Mouse (Mus musculus): ENCODE results near the gene Siae. TPM values are rescaled to one million over a fixed set of nuclear protein-coding genes. Genes with fewer than 3 reads are reported as not detected.

Siae gene
- polyA plus RNA-seq, 1 experiment from 2014 or later = 7.8 TPM

GRCm38 (mm10) chr9:37621290-37621689 lies 65.8 kb downstream of the Siae start:
- no peaks in the 10 kb centered on the region for H3K4me1 ChIP-seq
- H3K9me3 ChIP-seq = no peaks in the 10 kb centered on the region
- no peaks in the 10 kb centered on the region for H3K36me3 ChIP-seq
- peaks cover 25% of the 10 kb centered on the region for H3K27me3 ChIP-seq
- no peak overlapping the region for H3K4me3 ChIP-seq
- H3K4me2 ChIP-seq (replicated peaks) = no peak overlapping the region
- no peak overlapping the region for H3K9ac ChIP-seq
- no peak overlapping the region for H3K27ac ChIP-seq
- 84% methylated on average over 6 of the region's 6 CpGs for WGBS
- no peak for ATAC-seq (ENCODE audit: low FRiP score, low read depth)

- no peak overlapping the region for H3K4me3 ChIP-seq
- peaks cover 17% of the 10 kb centered on the region for H3K27me3 ChIP-seq
- no peaks in the 10 kb centered on the region for H3K36me3 ChIP-seq
- no peak overlapping the region for H3K9ac ChIP-seq
- H3K27ac ChIP-seq = no peak overlapping the region
- 81% methylated on average over 3 of the region's 3 CpGs for WGBS
- H3K4me1 ChIP-seq = no peaks in the 10 kb centered on the region
- no peak overlapping the region for H3K4me2 ChIP-seq (replicated peaks)
- no peak for ATAC-seq (ENCODE audit: low FRiP score, low read depth)
- H3K9me3 ChIP-seq = no peaks in the 10 kb centered on the region
Measured at GRCm38 (mm10) chr9:37623981-37624380, 68.5 kb downstream of the Siae start.

DNA sequence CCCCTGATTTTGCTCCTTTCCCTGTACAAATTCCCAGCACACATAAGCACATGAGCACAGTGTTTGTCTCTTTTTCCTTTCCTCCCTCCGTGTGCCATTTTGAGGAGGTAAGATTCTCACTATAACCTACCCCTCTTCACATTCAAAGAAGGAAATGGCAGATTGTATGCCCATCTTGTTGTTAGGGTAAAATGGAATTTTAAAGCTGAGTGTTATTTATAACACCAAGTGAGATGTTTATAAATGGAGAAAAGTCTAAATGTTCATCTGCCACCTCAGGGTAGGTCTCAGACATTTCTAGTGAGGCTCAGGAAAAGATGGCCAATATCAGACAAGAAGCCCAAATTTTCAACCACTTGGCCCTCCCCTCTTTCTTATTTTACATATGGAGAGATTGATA lies 69.0 kb downstream of the Siae start:
- Histone ChIP-seq H3K36me3 (no peaks in the 10 kb centered on the region), H3K27ac (no peak overlapping the region), H3K27me3 (peaks cover 17% of the 10 kb centered on the region), H3K9me3 (no peaks in the 10 kb centered on the region), H3K4me1 (no peaks in the 10 kb centered on the region), H3K4me2 (replicated peaks) (no peak overlapping the region), H3K9ac (no peak overlapping the region), H3K4me3 (no peak overlapping the region)
- ATAC-seq (ENCODE audit: low FRiP score, low read depth) = no peak
- WGBS = 92% methylated on average over 1 of the region's 1 CpGs

DNA sequence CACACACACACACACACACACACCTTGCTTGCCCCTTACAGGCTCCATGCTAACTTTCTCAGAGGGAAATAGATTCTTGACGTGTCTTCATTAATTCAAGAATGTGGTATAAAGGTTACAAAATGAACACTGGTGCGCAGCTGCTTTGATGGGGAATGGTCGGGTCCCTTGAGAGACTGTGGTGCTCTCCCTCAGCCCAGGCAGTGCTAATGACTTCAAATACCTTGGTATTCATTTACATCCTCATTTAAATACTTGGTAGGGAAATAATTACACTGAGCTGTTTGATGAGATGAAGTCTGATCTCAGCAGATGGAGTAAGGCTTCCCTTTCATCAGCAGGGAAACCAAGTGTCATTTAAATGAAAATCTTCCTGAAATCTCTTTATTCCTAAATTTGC lies 69.6 kb downstream of the Siae start:
- Histone ChIP-seq H3K4me2 (replicated peaks) (no peak overlapping the region), H3K36me3 (no peaks in the 10 kb centered on the region), H3K27ac (no peak overlapping the region), H3K9me3 (no peaks in the 10 kb centered on the region), H3K9ac (no peak overlapping the region), H3K4me1 (no peaks in the 10 kb centered on the region), H3K27me3 (peaks cover 17% of the 10 kb centered on the region), H3K4me3 (no peak overlapping the region)
- no peak for ATAC-seq (ENCODE audit: low FRiP score, low read depth)
- 49% methylated on average over 3 of the region's 3 CpGs for WGBS

GRCm38 (mm10) chr9:37625641-37626040 lies 70.1 kb downstream of the Siae start:
- Histone ChIP-seq H3K9me3 (no peaks in the 10 kb centered on the region), H3K27me3 (peaks cover 17% of the 10 kb centered on the region), H3K27ac (no peak overlapping the region), H3K4me3 (no peak overlapping the region), H3K9ac (no peak overlapping the region), H3K36me3 (no peaks in the 10 kb centered on the region), H3K4me1 (no peaks in the 10 kb centered on the region), H3K4me2 (replicated peaks) (no peak overlapping the region)
- 24% methylated on average over 7 of the region's 7 CpGs for WGBS
- peak; percentile 19; the same call in 1 of the 2 replicates for ATAC-seq (ENCODE audit: low FRiP score, low read depth)

DNA sequence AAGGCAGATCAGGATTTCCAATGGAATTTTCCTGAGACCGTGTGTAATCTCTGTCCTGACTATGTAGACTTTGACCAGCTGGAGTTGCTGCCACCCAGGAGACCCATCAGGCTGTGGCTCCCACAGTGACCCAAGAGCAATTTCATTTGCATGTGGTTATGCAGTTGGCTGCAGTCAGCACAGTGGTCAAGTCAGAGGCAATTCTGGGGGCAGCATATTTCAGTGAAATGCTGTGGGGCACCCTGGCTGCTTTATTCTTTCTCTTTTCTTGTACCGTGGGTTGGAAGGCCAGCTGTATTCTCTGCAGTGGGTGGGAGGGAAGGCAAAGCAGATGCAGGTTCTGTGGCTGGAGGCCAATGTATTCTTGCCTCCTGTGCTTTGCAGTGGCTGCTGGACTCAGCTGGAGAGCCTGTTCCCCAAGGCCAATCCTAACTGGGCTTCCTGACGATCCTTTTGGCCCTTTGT lies 70.6 kb downstream of the Siae start:
- H3K9me3 ChIP-seq = no peaks in the 10 kb centered on the region
- 21% methylated on average over 3 of the region's 3 CpGs for WGBS

DNA sequence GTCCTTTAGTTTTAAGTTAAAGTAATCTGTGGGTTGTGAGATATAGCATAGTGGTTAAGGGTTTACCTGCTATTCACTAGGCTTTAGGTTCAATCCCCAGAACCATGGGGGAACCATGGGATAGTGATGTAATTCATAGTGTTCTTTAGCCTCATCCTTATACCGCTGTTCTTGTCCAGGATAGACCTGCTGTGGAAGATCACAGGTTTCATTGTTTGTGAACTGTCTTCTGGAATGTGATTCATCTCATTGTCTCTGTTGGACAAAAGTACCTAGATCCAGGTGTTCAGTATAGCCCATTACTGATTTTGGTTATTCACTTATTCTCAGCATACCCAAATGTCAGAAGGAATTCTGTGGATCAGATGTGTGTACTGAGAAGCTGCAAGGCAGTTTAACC lies 71.8 kb downstream of the Siae start:
- Histone ChIP-seq H3K27me3 (peaks cover 10% of the 10 kb centered on the region), H3K9me3 (no peaks in the 10 kb centered on the region), H3K4me3 (no peak overlapping the region), H3K4me1 (no peaks in the 10 kb centered on the region), H3K4me2 (replicated peaks) (no peak overlapping the region), H3K36me3 (no peaks in the 10 kb centered on the region), H3K9ac (no peak overlapping the region), H3K27ac (no peak overlapping the region)
- no peak for ATAC-seq (ENCODE audit: low FRiP score, low read depth)
- 100% methylated on average over 1 of the region's 1 CpGs for WGBS

More for the DNA sequence above, 70.6 kb downstream of the Siae start:
- H3K27me3 ChIP-seq = peaks cover 16% of the 10 kb centered on the region
- H3K4me2 ChIP-seq (replicated peaks) = no peak overlapping the region
- ATAC-seq (ENCODE audit: low FRiP score, low read depth) = no peak
- no peaks in the 10 kb centered on the region for H3K4me1 ChIP-seq
- no peak overlapping the region for H3K27ac ChIP-seq
- no peak overlapping the region for H3K4me3 ChIP-seq
- no peaks in the 10 kb centered on the region for H3K36me3 ChIP-seq
- H3K9ac ChIP-seq = no peak overlapping the region

DNA sequence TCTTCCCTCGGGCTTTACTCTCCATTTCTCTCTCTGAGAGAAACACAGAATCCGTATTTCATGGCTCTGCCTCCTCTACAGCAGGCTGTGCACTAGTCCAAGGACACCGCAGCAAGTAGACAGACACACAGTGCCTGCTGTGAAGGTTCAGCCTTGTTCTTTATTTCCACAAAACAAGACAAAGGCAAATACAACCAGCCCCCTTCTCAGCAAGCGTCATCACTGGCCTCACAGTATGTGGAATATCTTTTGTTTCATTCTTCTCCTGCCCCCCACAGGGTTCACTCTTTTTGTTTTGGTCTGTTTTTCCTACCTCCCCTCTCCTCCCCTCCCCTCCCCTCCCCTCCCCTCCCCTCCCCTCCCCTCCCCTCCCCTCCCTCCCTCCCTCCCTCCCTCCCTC lies 73.1 kb downstream of the Siae start:
- no peak overlapping the region for H3K4me2 ChIP-seq (replicated peaks)
- H3K4me1 ChIP-seq = no peaks in the 10 kb centered on the region
- H3K4me3 ChIP-seq = no peak overlapping the region
- H3K36me3 ChIP-seq = no peaks in the 10 kb centered on the region
- no peak overlapping the region for H3K9ac ChIP-seq
- no peak for ATAC-seq (ENCODE audit: low FRiP score, low read depth)
- peaks cover 10% of the 10 kb centered on the region for H3K27me3 ChIP-seq
- no peaks in the 10 kb centered on the region for H3K9me3 ChIP-seq
- H3K27ac ChIP-seq = no peak overlapping the region
- 72% methylated on average over 4 of the region's 4 CpGs for WGBS

- Histone ChIP-seq H3K4me1 (no peaks in the 10 kb centered on the region), H3K27me3 (peaks cover 10% of the 10 kb centered on the region), H3K4me2 (replicated peaks) (no peak overlapping the region), H3K36me3 (no peaks in the 10 kb centered on the region), H3K9ac (no peak overlapping the region), H3K9me3 (no peaks in the 10 kb centered on the region), H3K27ac (no peak overlapping the region), H3K4me3 (no peak overlapping the region)
- 80% methylated on average over 2 of the region's 2 CpGs for whole genome bisulfite sequencing
- no peak for ATAC-seq (ENCODE audit: low FRiP score, low read depth)
Measured at GRCm38 (mm10) chr9:37629941-37630340, 74.4 kb downstream of the Siae start.

DNA sequence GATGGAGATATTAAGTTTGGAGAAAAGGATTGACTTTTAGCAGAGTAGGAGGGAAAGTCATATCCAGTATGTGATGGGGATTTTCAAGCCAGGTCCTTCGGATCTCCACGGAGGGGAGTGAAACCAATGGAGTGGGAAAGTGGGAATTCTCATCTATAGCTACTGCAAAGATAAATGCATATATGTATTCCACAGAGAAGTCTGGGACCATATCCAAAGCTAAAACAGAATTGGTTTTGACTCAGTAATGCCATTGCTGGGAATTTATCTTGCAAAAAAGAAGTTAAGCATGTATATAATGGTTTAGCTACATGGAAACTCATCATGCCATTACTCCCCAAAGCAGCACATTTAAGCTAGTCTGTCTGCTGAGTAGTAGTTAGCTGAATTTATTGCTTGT lies 76.8 kb downstream of the Siae start:
- 75% methylated on average over 2 of the region's 2 CpGs for WGBS
- no peaks in the 10 kb centered on the region for H3K4me1 ChIP-seq

DNA sequence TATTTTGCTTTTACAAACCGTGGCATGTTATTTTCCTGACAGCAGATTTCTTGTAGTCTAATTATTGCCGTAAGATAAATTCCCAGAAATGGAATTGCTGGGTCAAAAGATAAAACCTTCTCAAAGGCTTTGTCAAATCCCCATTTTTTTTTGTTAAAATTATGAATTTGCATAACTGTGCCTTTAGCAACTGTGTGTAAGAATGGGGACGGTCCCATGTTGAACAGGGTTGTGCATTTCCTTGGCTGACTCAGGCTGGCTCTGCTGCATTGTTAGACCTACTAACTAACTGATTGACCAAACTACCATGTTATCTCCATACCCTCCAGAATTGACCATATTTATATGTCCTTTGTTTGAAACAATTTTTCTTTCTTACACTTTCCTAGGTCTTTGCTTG lies 78.8 kb downstream of the Siae start:
- no peaks in the 10 kb centered on the region for H3K36me3 ChIP-seq
- WGBS = 84% methylated on average over 3 of the region's 3 CpGs
- no peak for ATAC-seq (ENCODE audit: low FRiP score, low read depth)
- H3K9ac ChIP-seq = no peak overlapping the region
- no peaks in the 10 kb centered on the region for H3K9me3 ChIP-seq
- H3K27me3 ChIP-seq = no peaks in the 10 kb centered on the region
- H3K4me2 ChIP-seq (replicated peaks) = no peak overlapping the region
- H3K4me1 ChIP-seq = no peaks in the 10 kb centered on the region
- H3K4me3 ChIP-seq = no peak overlapping the region
- H3K27ac ChIP-seq = no peak overlapping the region

More for the DNA sequence above, 76.8 kb downstream of the Siae start:
- Histone ChIP-seq H3K27ac (no peak overlapping the region), H3K27me3 (0 out of 2 replicates have a peak, but pooled peaks cover 3% of the 10 kb centered on the region), H3K4me3 (no peak overlapping the region), H3K36me3 (no peaks in the 10 kb centered on the region), H3K9me3 (no peaks in the 10 kb centered on the region), H3K9ac (no peak overlapping the region), H3K4me2 (replicated peaks) (no peak overlapping the region)
- no peak for ATAC-seq (ENCODE audit: low FRiP score, low read depth)

- ATAC-seq (ENCODE audit: low FRiP score, low read depth) = no peak
- Histone ChIP-seq H3K4me1 (no peaks in the 10 kb centered on the region), H3K27me3 (no peaks in the 10 kb centered on the region), H3K9ac (no peak overlapping the region), H3K36me3 (no peaks in the 10 kb centered on the region), H3K4me2 (replicated peaks) (no peak overlapping the region), H3K27ac (no peak overlapping the region), H3K9me3 (no peaks in the 10 kb centered on the region), H3K4me3 (no peak overlapping the region)
- WGBS = 19% methylated on average over 7 of the region's 7 CpGs
Measured at GRCm38 (mm10) chr9:37636335-37636734, 80.8 kb downstream of the Siae start.

DNA sequence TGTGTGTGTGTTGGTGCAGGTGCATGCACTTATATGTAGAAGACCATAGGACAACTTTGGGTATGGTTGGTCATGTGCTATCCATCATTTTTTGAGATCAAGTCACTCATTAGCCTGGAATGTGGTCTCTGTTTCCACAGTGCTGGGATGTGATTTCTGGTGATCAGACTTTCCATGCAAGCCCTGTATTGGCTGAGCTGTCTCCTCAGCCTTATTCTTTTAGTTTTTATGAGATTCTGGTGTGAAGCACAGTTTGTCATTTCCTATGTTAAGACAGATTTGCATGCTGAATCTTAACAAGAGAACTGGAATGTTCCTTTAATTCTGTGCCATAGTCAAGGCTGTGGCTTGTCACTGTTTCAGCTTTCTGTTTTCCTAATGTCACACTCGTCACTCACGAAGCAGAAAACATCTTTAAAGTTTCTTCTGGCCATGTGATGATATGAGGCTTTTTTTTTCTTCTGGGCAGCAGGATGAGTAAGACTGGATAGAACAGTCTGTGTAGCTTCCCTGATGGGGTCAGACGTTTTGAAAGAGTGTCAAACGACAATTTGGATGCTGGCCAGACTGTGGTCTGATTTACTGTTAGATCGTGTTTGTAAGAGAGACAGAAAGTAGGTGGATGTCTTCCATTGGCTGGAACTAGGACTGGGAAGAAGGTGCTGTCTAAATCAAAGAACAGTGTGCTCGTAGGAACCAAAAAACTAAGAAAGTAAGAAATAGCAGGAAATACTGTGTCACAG lies 81.5 kb downstream of the Siae start:
- no peak for ATAC-seq (ENCODE audit: low FRiP score, low read depth)
- H3K27ac ChIP-seq = no peak overlapping the region
- WGBS = 58% methylated on average over 6 of the region's 6 CpGs
- no peaks in the 10 kb centered on the region for H3K4me1 ChIP-seq
- H3K4me2 ChIP-seq (replicated peaks) = no peak overlapping the region
- H3K27me3 ChIP-seq = no peaks in the 10 kb centered on the region
- H3K9me3 ChIP-seq = no peaks in the 10 kb centered on the region
- no peak overlapping the region for H3K9ac ChIP-seq
- H3K36me3 ChIP-seq = no peaks in the 10 kb centered on the region
- no peak overlapping the region for H3K4me3 ChIP-seq
